Mouse (Mus musculus) thymus, postnatal 10 days (tissue): ENCODE data around the gene Sec24b.

Source experiments
- DNase-seq, 2 experiments: peaks; one replicate each; pipeline ENCODE4 v3.0.0; 2021; ENCODE audit warnings: low spot score in 2 of 2

Gene Sec24b

GRCm38 (mm10) chr3:129978716-129979115, 82.6 kb downstream of the Sec24b start:
- DNase-seq: no peak

- no peak for DNase-seq
Measured at GRCm38 (mm10) chr3:129976317-129976716, 85.0 kb downstream of the Sec24b start.

GRCm38 (mm10) chr3:129970529-129971515, 90.5 kb downstream of the Sec24b start:
- DNase-seq: no peak

GRCm38 (mm10) chr3:129969432-129970395, 91.6 kb downstream of the Sec24b start, which contains the start of gene Mcub:
Gene Mcub (minus strand): TSS chr3:129970206.
- peak; percentile 15 to 41 for DNase-seq

- no peak for DNase-seq
Measured at GRCm38 (mm10) chr3:129969031-129969430, 92.3 kb downstream of the Sec24b start.

- no peak for DNase-seq
Measured at GRCm38 (mm10) chr3:129967874-129968273, 93.5 kb downstream of the Sec24b start.

GRCm38 (mm10) chr3:129964681-129965080, 96.7 kb downstream of the Sec24b start:
- no peak for DNase-seq

- no peak for DNase-seq
Measured at GRCm38 (mm10) chr3:129962533-129962932, 98.8 kb downstream of the Sec24b start.

- DNase-seq: no peak
Measured at GRCm38 (mm10) chr3:129953296-129953695, 108.1 kb downstream of the Sec24b start.

GRCm38 (mm10) chr3:129949158-129949773, 112.1 kb downstream of the Sec24b start:
- DNase-seq: no peak

GRCm38 (mm10) chr3:129948359-129948758, 113.0 kb downstream of the Sec24b start:
- no peak for DNase-seq

GRCm38 (mm10) chr3:129946217-129946914, 115.0 kb downstream of the Sec24b start:
- no peak for DNase-seq

- no peak for DNase-seq
Measured at GRCm38 (mm10) chr3:129943813-129944212, 117.5 kb downstream of the Sec24b start.

GRCm38 (mm10) chr3:129941291-129941690, 120.1 kb downstream of the Sec24b start:
- DNase-seq: no peak

GRCm38 (mm10) chr3:129940780-129941179, 120.6 kb downstream of the Sec24b start:
- no peak for DNase-seq

GRCm38 (mm10) chr3:129939058-129939457, 122.3 kb downstream of the Sec24b start:
- no peak for DNase-seq

- DNase-seq: no peak
Measured at GRCm38 (mm10) chr3:129937848-129938247, 123.5 kb downstream of the Sec24b start.

- DNase-seq: no peak
Measured at GRCm38 (mm10) chr3:129936561-129936960, 124.8 kb downstream of the Sec24b start.
